Mouse (Mus musculus): Measurements from ENCODE around the gene Ssh1. TPM values are rescaled to one million over a fixed set of nuclear protein-coding genes. Genes with fewer than 3 reads are reported as not detected.

The Ssh1 gene
- polyA plus RNA-seq, 1 experiment from 2014 or later = 19.0 TPM

DNA sequence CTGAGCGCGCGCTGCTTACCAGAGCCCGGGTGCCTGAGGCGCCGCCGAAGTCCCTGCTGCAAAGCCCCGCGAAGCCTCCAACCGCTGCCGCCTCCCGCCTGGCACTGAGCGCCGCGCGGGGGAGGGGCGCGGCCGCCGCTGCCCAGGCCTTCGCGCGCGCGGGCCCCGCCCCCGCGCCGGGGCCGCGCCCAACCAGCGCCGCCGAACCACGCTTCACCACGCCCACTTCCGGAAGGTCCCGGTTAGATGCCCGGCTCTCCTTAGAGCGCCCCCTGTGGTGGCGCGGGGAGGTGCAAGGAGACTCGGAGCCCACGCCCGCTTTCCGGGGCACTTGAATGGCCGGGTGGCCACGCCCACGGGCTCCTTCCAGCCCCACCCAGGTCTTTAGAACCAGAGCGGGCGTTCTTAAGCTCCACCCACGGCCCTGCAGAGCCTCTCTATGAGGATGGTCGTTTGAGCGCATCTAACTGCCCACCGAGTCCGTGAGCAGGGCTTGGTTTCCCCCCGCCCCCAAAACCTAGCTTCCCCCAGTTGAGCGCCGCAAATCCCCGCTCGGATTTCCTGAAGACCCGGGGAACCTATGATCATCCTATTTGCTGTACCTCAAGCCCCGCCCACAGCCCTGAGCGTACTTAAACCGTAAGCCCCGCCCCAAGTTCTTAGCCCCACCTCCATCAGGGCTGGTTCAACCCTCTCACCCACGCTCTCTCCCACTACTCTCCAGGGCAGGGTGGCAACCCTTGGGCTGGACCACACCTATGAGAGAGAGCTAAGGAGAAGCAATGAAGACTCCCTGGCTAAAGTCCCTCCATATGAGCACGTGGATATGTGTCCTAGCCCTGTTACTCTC lies 84.9 kb downstream of the Ssh1 start, which contains the start of gene Coro1c:
Gene Coro1c, minus strand, starts transcription at position 167 of the 850 bp plus-strand sequence.
- under 1% methylated on average over 65 of the region's 68 CpGs for WGBS
- H3K4me3 ChIP-seq = peak within 1 kb of the TSS; percentile 93
- H3K27me3 ChIP-seq (replicated peaks) = no peaks in the 10 kb centered on the region
- peak within 1 kb of the TSS; percentile 82 for H3K4me2 ChIP-seq
- no peaks in the 10 kb centered on the region for H3K36me3 ChIP-seq
- peaks cover 51% of the 10 kb centered on the region for H3K4me1 ChIP-seq (replicated peaks)
- H3K9ac ChIP-seq = peak within 1 kb of the TSS; percentile 98
- peak; percentile 90 for ATAC-seq (ENCODE audit: insufficient number of reproducible peaks, low FRiP score)
- H3K9me3 ChIP-seq (replicated peaks) = no peaks in the 10 kb centered on the region
- H3K27ac ChIP-seq (ENCODE audit: poor library complexity, severe bottlenecking) = peak within 1 kb of the TSS; percentile 98

GRCm38 (mm10) chr5:113907786-113908567 lies 85.7 kb downstream of the Ssh1 start:
- Histone ChIP-seq H3K9ac (peak overlapping the region; percentile 98), H3K4me2 (peak overlapping the region; percentile 82), H3K9me3 (replicated peaks) (no peaks in the 10 kb centered on the region), H3K27me3 (replicated peaks) (no peaks in the 10 kb centered on the region), H3K4me1 (replicated peaks) (peaks cover 59% of the 10 kb centered on the region), H3K36me3 (no peaks in the 10 kb centered on the region), H3K4me3 (peak overlapping the region; percentile 93), H3K27ac (ENCODE audit: poor library complexity, severe bottlenecking) (peak overlapping the region; percentile 98)
- WGBS = under 1% methylated on average over 64 of the region's 69 CpGs
- peak; percentile 79 for ATAC-seq (ENCODE audit: insufficient number of reproducible peaks, low FRiP score)

DNA sequence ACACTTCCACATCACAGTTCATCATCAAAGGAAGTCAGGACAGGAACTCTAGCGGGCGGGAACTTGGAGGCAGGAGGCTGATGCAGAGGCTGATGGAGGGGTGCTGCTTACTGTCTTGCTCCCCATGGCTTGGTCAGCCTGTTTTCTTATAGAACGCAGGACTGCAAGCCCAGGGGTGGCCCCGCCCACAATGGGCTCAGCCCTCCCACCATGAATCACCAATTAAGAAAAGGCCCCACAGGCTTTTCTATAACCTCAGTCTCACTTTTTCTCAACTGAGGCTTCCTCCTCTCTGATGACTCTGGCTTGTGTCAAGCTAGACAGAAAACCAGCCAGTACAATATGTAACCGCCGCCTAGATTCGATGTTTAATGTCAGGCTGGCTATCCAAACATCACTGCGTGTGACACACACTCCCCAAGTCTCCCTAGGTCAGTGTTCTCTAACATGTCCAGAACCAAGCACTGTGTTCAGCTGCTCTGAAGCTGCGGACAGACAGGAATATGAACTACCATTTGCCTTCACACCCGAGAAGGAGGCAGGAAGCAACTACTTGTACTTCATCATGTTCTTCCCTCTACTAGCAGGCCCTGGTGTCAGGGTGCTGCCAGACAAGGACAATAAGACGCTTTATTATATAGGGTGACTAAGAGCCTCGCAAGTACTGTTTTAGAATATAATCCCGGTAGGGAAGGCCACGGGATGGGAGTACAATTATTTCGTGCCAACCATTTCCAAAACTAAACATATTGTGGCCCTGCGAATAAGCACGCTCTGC lies 86.5 kb downstream of the Ssh1 start:
- peak overlapping the region; percentile 93 for H3K4me3 ChIP-seq
- 6% methylated on average over 17 of the region's 17 CpGs for WGBS
- peak overlapping the region; percentile 98 for H3K27ac ChIP-seq (ENCODE audit: poor library complexity, severe bottlenecking)
- no peak for ATAC-seq (ENCODE audit: insufficient number of reproducible peaks, low FRiP score)
- no peaks in the 10 kb centered on the region for H3K9me3 ChIP-seq (replicated peaks)
- peak overlapping the region; percentile 98 for H3K9ac ChIP-seq
- H3K4me1 ChIP-seq (replicated peaks) = peaks cover 68% of the 10 kb centered on the region
- no peaks in the 10 kb centered on the region for H3K27me3 ChIP-seq (replicated peaks)
- peak overlapping the region; percentile 82 for H3K4me2 ChIP-seq
- H3K36me3 ChIP-seq = no peaks in the 10 kb centered on the region

- Histone ChIP-seq H3K9ac (no peak overlapping the region), H3K27me3 (replicated peaks) (no peaks in the 10 kb centered on the region), H3K4me1 (replicated peaks) (peaks cover 72% of the 10 kb centered on the region), H3K4me2 (peak overlapping the region; percentile 5; the same call in 1 of the 2 replicates), H3K27ac (ENCODE audit: poor library complexity, severe bottlenecking) (no peak overlapping the region), H3K9me3 (replicated peaks) (no peaks in the 10 kb centered on the region), H3K4me3 (no peak overlapping the region), H3K36me3 (no peaks in the 10 kb centered on the region)
- no peak for ATAC-seq (ENCODE audit: insufficient number of reproducible peaks, low FRiP score)
- WGBS = 13% methylated on average over 4 of the region's 4 CpGs
Observed at GRCm38 (mm10) chr5:113904987-113905386, 88.7 kb downstream of the Ssh1 start.

- Histone ChIP-seq H3K4me2 (peak overlapping the region; percentile 3; the same call in 1 of the 2 replicates), H3K9me3 (replicated peaks) (no peaks in the 10 kb centered on the region), H3K27ac (ENCODE audit: poor library complexity, severe bottlenecking) (no peak overlapping the region), H3K9ac (no peak overlapping the region; the same call in 1 of the 2 replicates), H3K4me3 (no peak overlapping the region), H3K4me1 (replicated peaks) (peaks cover 77% of the 10 kb centered on the region), H3K36me3 (no peaks in the 10 kb centered on the region), H3K27me3 (replicated peaks) (no peaks in the 10 kb centered on the region)
- 53% methylated on average over 5 of the region's 5 CpGs for WGBS
- ATAC-seq (ENCODE audit: insufficient number of reproducible peaks, low FRiP score) = no peak
Observed at GRCm38 (mm10) chr5:113902983-113903382, 90.7 kb downstream of the Ssh1 start.

- peaks cover 82% of the 10 kb centered on the region for H3K4me1 ChIP-seq (replicated peaks)
- H3K4me2 ChIP-seq = peak overlapping the region; percentile 37; the same call in 1 of the 2 replicates
- ATAC-seq (ENCODE audit: insufficient number of reproducible peaks, low FRiP score) = no peak
- WGBS = 40% methylated on average over 6 of the region's 6 CpGs
- H3K27ac ChIP-seq (ENCODE audit: poor library complexity, severe bottlenecking) = peak overlapping the region; percentile 43
- no peaks in the 10 kb centered on the region for H3K27me3 ChIP-seq (replicated peaks)
- H3K4me3 ChIP-seq = no peak overlapping the region
- H3K9me3 ChIP-seq (replicated peaks) = no peaks in the 10 kb centered on the region
- peak overlapping the region; percentile 39 for H3K9ac ChIP-seq
- H3K36me3 ChIP-seq = no peaks in the 10 kb centered on the region
Observed at GRCm38 (mm10) chr5:113902017-113902416, 91.7 kb downstream of the Ssh1 start.

DNA sequence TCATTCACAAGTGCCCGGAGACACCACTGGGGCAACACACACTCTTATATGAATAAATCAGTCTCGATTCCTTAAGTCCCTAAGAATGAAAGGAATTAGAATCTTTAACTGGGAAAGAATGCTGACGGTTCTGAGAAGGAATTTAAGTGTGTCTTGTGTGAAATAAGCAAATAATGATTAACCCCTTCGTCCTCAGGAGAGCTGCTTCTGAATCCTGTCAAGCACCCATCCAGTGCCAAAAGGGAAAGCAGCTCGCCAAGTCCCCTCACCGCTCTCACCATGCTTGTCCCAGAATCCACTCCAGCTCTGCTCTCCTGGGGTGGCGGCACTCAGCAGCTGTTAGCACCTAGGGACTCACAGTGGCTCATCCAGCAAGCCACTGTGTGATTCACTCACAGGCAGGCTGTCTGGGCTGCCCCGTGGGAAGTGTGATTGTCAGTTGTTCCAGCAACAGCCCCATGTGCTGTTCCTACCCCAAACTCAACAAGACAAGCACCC lies 92.6 kb downstream of the Ssh1 start:
- Histone ChIP-seq H3K36me3 (no peaks in the 10 kb centered on the region), H3K27ac (ENCODE audit: poor library complexity, severe bottlenecking) (peak overlapping the region; percentile 43), H3K9me3 (replicated peaks) (no peaks in the 10 kb centered on the region), H3K4me2 (peak overlapping the region; percentile 37), H3K9ac (no peak overlapping the region; the same call in 1 of the 2 replicates), H3K4me3 (no peak overlapping the region), H3K4me1 (replicated peaks) (peaks cover 79% of the 10 kb centered on the region), H3K27me3 (replicated peaks) (no peaks in the 10 kb centered on the region)
- peak; percentile 43; the same call in 1 of the 2 replicates for ATAC-seq (ENCODE audit: insufficient number of reproducible peaks, low FRiP score)
- WGBS = 23% methylated on average over 8 of the region's 8 CpGs

DNA sequence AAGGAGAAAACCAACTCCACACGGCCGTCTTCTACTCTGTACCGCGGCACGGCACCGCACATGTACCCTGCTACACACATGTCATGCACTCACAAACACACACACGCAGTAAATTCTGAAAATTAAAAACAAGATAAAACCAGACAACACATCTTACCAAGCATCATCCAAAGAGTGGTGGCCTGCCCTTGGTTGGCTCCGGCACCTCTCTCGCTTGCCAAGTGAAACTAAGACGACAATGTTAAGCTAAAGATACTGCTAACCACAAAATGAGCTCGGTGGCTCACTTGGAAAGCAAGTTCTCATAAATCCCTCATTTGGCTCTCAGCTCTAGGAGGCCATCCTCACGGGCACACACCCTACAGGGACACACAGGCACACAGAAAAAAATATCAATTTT lies 94.2 kb downstream of the Ssh1 start:
- 82% methylated on average over 12 of the region's 12 CpGs for WGBS
- Histone ChIP-seq H3K36me3 (0 out of 2 replicates have a peak, but pooled peaks cover 3% of the 10 kb centered on the region), H3K4me3 (no peak overlapping the region), H3K4me2 (no peak overlapping the region), H3K4me1 (replicated peaks) (peaks cover 74% of the 10 kb centered on the region), H3K9me3 (replicated peaks) (no peaks in the 10 kb centered on the region), H3K9ac (no peak overlapping the region), H3K27ac (ENCODE audit: poor library complexity, severe bottlenecking) (no peak overlapping the region), H3K27me3 (replicated peaks) (no peaks in the 10 kb centered on the region)
- no peak for ATAC-seq (ENCODE audit: insufficient number of reproducible peaks, low FRiP score)

GRCm38 (mm10) chr5:113892005-113892404 lies 101.7 kb downstream of the Ssh1 start:
- peaks cover 70% of the 10 kb centered on the region for H3K4me1 ChIP-seq (replicated peaks)
- H3K4me2 ChIP-seq = no peak overlapping the region
- H3K9me3 ChIP-seq (replicated peaks) = no peaks in the 10 kb centered on the region
- WGBS = 55% methylated on average over 7 of the region's 7 CpGs
- H3K36me3 ChIP-seq = peaks cover 3% of the 10 kb centered on the region; the same call in 1 of the 2 replicates
- no peaks in the 10 kb centered on the region for H3K27me3 ChIP-seq (replicated peaks)
- no peak for ATAC-seq (ENCODE audit: insufficient number of reproducible peaks, low FRiP score)
- H3K27ac ChIP-seq (ENCODE audit: poor library complexity, severe bottlenecking) = no peak overlapping the region
- no peak overlapping the region for H3K9ac ChIP-seq
- H3K4me3 ChIP-seq = no peak overlapping the region

GRCm38 (mm10) chr5:113890874-113891273 lies 102.8 kb downstream of the Ssh1 start:
- H3K9ac ChIP-seq = no peak overlapping the region; the same call in 1 of the 2 replicates
- H3K4me2 ChIP-seq = no peak overlapping the region
- ATAC-seq (ENCODE audit: insufficient number of reproducible peaks, low FRiP score) = no peak
- 74% methylated on average over 18 of the region's 18 CpGs for WGBS
- no peak overlapping the region for H3K4me3 ChIP-seq
- H3K9me3 ChIP-seq (replicated peaks) = no peaks in the 10 kb centered on the region
- peaks cover 2% of the 10 kb centered on the region; the same call in 1 of the 2 replicates for H3K36me3 ChIP-seq
- H3K27ac ChIP-seq (ENCODE audit: poor library complexity, severe bottlenecking) = peak overlapping the region; percentile 78
- H3K4me1 ChIP-seq (replicated peaks) = peaks cover 66% of the 10 kb centered on the region
- no peaks in the 10 kb centered on the region for H3K27me3 ChIP-seq (replicated peaks)
